Mouse (Mus musculus) thymus, postnatal 25 days (tissue): ENCODE measurements around the gene Syne1.

Experiments used
- DNase-seq: peaks from one replicate; pipeline ENCODE4 v3.0.0; 2022

Gene Syne1

DNA sequence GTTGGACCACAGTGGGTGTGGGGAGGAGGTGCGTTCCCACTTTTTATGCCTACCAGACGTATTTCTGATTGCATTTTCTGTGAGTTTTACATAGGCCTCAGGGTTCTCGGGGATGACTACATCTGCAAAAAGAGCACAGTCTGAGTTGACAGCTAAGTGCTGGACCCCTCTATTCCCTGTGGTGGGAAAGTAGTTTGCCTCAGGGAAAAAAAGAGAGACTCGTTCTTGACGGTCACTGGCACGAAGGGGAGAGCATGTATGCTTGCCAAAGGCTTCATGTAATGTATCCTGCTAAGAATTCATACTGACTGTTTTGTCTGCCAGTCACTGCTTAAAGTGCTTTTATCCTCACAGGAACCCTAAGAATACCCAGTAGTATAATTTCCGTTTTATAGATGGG lies 506.1 kb downstream of the Syne1 start:
- no peak for DNase-seq

DNA sequence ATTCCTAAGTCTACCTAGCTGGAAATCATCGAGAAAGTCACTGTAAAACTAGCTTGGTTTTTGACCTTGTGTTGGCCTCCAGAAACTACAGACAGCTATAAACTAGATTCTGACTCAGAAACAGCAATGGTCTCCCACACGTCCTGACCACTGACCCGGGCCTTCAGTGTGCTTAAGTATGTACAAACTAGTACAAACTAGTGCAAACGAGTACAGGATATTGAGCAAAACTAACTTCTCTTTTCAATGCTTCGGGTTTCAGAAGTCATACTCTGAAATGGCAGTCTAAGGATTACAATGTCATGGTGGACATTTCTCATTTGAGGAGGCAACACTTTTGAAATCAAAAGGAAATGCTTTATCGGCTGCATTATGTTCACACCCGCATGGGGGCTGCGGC lies 506.8 kb downstream of the Syne1 start:
- no peak for DNase-seq

DNA sequence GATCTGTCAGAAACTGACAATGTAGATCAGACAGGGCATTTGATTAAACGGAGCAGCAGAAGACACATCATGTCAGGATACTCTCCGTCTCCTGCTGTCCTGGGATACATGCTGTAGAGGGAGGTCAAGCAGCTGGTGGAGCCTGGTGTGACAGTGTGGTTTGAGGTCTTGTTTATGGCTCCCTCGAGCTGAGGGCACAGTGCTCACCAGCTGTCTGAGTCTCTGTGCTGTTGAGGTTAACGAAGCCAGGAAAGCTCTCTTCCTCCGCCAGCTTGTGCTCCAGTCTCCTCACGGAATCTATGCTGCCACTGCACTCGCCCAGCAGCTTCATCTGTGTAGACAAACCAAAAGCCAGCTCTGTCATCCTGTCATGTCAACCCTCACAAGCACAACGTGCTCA lies 510.0 kb downstream of the Syne1 start:
- DNase-seq: no peak

DNA sequence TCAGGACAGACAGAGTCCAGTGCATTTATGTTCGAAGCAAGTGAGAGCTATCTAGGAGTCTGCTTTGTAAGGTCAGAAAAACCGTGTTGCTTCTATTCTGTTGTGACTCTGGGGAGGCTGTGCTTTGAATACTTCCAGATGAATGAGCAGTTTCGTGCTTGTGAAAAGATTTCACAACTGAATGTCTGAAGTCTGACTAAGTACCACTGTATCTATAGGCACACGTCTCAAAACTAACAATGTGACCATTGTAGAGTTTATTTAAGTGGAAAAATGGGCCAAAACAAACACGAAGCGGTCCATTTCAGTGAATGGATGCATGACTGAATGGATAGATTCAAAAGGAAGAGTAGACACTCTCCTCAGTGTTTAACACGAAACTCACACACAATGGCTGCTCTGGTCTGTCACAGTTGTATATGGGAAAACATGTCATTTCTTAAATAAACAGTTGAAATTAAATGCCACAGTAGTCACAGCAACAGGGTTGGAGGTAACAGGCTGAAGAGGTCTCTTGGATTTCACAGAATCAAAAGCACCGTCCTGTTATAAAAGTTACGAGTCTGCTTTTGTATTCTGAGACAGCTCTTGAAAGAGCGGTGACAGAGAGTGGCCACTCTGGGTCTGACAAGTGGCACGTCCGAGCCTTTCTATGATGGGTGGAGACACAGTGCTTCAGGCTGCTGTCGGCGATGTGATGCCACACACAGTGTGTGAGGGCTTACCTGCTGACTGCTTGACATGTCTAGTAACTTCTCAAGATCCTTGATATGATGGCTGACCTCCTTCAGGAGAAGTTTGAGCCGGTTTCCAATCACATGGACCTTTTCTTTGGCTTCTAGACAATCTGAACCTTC lies 518.9 kb downstream of the Syne1 start:
- no peak for DNase-seq

DNA sequence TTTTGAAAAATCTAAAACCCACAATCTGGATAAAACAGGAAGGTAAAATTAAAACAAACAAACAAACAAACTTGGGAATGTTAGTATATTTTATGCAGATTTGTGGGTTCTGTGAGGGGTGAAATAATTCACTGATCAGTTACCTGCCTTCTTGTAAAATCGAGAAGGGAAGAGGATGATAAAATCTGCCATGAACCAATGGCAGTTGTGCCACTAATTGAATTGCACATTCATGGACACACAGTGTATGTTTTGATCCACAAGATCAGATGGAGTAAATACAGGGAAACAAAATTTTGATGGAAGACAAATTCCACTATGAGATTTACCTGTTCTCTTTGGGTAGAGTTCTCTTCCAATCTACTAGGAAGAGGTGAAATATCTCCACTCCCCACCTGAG lies 521.4 kb downstream of the Syne1 start:
- DNase-seq: no peak

DNA sequence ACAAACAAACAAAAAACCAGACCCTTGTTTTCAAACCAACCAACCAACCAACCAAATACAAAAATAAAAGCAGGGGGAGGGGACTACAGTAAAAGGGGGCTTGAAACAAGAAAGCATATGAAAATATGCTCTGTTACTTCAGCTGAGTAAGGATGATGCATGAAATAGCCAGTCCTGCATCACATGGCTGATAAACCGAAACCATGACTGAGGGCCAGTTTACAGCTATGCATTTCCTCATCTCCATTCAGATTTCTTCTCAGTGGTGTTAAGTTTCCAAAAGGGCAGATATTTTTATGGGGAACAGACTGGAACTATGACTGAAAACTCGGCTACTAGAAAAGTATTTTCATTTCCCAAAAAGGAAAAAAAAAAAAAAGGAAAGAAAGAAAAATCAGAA lies 522.1 kb downstream of the Syne1 start:
- DNase-seq: no peak

DNA sequence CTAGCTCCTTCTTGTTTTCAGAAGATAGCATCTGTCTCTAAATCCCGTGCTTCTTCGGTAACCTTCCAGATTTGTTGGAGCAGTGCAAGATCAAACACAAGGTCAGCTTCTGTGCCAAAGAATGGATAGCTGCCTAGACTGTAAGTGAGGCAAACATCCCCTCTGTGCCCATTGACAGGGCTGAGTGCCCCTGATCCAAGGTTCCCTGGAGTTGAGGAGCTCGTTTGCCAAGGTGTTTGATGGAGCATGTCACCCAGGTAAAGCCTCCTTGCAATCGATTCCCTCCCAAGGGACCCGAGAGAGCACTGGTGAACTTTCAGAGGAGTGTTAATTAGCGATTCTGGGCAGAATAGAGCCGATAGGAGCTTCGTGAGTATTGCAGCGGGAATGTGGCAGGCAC lies 523.0 kb downstream of the Syne1 start:
- no peak for DNase-seq

DNA sequence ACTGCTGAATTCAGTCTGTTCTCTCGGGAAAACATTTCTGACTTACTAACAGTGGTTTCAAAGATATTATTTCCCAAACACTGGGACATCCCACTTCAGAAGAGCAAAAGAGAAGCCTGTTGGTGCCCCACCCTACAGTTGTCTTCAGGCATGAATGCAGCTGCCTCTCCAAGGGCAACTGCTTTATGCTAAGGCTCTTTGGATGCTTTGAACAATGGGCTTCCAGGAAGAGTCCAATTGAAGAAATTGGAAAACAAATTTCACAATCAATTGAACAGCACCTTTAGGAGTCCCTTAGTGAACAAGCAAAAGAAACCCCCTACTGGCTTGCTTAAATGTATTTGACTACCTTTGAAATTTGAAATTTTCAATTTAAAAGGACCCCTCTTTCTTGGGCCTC lies 524.1 kb downstream of the Syne1 start:
- DNase-seq: no peak

DNA sequence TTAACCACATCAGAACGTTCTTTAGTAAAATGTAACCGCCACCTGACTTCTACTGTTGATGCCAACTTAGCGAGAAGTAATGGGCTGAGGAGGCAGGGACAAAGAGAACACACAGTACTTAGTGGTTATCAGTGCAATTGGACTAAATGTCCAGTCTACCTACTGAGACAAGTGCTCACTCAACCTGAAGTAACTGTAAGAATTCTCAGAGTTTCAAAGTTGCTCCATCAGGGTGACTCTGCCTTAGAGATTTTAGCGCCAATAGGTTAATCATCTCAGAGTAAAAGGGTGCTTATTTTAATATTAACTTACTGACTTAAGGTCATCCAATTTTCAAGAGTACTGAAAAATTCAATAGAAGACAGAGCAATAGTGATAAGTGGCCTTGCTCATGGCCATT lies 525.4 kb downstream of the Syne1 start:
- DNase-seq: no peak

DNA sequence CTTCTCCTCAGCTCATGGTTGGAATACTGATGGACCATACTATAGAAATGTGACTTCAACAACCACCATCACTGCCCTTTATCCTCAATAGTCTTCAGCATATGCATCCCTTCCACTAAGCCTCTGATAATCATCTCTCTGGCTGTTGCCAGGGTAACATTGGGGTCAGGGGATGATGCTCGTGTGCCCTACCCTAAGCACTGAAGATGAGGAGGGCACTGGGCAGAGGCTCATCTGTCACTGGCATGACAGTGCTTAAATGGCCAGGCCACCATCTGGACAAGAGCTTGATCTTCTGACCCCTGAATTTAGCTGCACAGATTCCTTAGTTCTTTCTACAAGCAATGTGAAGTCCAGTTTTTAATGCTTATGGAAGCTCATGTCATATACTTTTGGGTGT lies 534.1 kb downstream of the Syne1 start:
- no peak for DNase-seq

DNA sequence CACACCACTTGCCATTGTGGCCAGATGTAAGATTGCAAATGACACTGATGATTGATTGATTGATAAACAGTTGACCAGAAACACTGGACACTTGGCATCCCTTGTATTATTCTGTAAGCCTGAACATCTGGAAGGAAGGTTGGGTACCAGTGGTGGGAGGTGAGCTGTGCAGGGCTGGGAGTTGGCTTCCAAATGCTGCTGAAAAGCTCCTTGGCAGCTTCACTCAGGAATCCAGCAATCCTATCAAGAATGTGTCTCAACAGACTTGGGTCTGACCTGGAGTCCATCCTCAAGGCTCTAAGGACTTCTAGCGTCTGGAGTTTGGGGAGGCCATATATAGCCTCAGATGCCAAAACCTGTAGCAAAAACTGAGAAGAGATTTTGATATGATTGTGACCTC lies 536.3 kb downstream of the Syne1 start:
- no peak for DNase-seq

DNA sequence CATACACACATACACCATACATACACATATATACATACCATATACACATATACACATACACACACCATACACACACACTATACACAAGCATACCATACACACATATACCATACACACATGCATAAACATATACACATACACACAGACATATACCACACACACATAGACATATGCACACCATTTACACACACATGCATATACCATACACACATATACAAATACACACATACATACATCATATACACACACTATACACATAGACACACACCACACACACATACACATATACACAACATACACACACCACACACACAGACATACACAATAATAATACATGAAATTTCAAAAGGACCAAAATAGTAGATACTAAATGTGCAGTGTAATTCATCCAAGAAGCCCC lies 539.3 kb downstream of the Syne1 start:
- no peak for DNase-seq

DNA sequence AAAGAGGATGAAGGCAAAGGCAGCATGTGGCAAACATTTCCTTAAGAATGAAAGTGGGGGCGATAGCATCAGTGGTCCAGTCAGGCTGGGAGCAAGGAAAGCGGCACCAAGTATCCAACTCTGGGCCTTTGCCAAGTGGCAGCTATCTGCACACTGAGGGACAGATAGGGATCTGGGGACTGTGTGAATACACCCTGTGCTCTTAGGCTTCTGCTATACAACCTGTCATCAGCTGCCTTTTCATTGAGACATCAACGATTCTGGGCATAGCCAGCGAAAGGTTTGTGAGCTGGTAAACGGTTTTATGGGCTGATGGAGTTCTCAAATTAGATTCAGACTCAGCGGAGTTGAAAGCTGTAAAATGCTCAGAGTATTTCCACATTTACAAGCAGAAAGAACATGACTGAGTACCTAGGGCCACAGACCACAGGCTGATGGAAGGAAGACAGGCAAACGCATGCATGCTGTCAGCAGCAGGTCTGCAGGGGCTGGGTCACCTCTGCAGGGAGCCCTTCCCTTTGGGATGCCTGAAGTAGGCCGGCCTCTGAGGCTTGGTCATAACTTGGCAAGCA lies 542.4 kb downstream of the Syne1 start:
- no peak for DNase-seq

DNA sequence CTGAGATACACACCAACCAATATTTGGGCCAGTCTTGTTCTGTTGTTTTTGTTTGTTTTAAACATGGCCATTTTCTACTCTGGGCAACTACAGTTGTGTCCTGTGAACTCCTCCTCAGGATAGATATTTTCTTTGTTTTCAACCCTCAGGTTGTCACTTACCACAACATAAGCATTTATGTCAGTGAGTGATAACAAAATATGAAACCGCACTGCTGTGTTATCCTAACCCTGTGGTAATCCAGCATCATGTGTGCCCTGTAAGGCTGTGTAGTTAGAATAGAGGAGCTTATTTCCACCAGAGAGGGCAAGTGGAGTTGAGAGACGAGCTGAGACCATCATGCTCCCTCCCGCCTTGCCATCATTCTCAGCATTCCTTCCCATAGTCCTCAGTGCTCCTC lies 554.7 kb downstream of the Syne1 start:
- DNase-seq: no peak

DNA sequence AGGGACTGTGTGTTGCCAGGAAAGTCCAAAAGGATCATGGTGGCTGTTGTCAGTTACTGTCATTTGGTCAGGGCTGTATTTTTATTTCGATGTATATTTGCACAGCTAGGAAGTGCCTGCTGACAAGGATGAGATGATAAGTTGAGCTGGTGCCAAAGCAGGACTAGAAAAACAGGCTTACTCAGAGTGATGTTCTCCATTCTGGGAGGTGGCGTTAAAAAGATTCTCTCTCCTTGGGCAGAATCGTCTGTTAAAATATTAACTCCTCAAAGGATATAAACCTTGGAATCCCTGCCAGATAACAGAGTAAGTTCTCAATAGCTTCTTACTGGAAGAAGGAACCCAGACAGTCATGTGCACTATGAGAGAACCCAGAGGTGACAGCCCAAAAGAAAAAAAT lies 557.5 kb downstream of the Syne1 start:
- DNase-seq: no peak

DNA sequence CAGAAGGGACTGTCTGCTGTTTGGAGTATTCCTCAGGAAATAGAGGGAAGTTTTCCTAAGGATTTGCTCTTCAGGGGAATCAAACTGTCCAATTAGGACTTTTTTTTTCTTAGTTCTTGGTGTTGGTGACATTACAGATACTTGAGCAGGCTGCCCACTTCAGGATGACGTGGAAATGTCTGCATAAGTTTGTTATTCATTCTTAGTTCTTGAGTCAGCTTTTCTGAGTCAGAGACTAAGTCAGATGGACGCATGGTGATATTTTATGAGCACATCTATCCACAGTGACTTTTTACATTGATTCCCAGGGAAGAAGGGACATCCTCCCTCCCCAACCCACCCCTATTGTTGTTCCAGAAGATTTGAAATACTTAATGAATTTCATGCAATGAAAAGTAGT lies 567.4 kb downstream of the Syne1 start:
- no peak for DNase-seq

DNA sequence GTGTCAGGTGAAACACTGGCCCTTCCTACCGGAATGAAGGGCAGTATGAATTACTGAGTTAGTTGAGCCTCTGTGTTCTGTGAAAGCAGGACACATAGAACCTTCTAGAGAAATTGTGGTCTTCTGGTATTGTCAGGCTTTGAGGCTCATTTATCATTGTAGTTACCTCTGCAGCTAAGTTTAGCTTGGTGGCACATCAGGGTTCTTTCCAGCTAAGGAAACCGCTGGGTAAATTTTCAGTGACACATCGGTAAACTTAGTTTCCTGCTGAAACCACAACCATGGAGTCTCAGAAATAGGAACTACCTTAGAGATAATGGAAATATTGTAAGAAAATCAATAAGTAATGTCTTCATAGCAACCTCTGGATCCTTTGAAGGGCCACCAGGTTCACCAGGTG lies 573.9 kb downstream of the Syne1 start:
- no peak for DNase-seq

DNA sequence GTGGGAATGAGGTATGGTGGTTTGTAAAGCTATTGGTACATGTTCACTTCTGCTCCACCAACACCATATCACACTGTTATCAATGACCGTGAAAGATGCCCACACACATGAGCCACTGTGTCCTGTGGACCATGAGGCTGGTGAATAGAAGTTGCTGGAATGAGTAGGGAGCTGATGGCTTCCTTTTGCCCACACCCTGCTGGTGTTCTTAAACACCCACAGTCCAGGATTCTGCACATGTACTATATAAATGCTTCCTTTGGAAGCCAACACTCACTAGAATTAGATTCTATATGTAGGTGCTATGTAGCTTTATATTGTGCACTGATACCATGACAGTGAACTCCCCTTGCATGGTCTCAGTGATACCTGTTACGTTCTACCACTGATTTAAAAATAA lies 574.7 kb downstream of the Syne1 start:
- no peak for DNase-seq

DNA sequence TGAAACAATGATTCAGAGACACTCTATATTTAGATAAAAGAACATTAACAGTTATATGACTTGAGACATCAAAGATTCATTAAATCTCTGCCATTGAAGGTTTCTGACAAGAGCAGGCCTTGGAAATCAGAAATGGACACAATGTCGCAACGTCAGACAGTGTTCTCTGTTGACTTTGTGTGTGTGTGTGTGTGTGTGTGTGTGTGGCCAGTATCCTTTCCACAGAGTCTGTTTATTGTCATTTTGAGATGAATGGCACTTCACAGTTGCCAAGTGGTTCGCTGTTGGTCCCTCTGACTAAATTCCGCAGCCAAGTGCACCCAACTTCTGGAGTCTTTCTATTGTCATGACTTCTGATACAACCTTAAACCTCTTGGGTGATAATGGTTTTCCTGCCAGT lies 577.0 kb downstream of the Syne1 start:
- no peak for DNase-seq

DNA sequence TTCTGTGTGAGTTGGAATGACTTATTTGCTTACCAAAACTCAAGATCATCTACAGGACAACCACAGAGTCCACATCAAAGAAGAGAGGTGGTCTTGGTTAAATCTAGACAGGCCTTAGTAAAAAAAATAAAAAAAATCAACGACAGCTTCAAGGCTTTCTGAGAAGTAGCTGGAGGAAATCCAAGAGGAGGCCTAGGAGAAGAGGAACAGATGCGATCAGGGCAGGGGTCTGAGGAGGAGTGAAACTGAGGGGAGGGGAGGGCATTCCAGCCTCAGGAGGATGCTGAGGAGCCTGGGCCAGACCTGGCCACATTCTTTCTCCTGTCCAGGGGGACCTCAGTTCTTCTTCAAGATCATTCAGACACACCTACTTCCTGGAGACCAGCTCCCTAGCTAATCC lies 579.3 kb downstream of the Syne1 start:
- DNase-seq: no peak

DNA sequence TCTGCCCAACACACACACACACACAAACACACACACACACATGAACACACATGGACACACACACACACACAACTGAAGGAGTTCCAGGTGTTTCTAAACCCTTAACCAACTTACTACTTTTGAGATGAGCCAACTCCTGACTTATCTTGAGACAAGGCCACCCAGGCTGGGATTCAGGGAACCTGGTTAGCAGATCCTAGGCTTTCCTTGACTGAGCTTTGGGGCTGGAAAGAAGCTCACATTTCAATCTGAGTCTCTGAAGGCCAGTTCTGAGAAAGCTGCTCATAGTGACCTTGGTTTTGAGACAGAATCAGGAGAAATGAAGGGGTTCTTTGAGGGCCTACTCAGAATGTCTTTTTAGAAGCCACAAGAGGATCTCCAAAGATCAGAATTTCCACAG lies 579.7 kb downstream of the Syne1 start:
- DNase-seq: no peak

DNA sequence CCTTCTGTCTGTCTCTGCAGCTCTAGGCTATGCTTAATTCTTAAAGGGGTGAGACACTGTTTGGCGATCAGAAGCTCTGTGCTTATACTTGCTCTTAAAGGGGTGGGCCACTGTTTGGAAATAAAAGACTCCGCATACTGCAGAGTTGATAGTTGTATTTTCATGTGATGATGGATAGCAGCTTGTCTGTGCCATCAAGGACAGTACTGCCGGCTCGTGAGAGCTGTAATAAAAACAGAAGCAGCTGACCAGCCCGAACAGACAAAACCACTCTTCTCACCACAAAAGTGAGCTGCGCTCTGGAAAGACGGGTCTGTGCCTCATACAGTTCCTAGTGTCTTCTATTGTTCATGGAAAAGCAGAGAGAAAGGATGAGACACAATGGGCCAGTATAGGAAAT lies 580.1 kb downstream of the Syne1 start:
- no peak for DNase-seq
